Mouse (Mus musculus) lung, postnatal 0 days (tissue): ENCODE measurements at regions not wholly inside any gene's neighbourhood (a gene's known extent, or its start where the extent isn't known, plus 50 kb on each side); places are given as distances from the start of the nearest gene placed in this dataset.

ENCODE experiments used
- CTCF ChIP-seq: IDR thresholded peaks from 2 replicates; pipeline ENCODE4 v1.5.1; 2016; ENCODE audit warnings: antibody characterized with exemption, mild to moderate bottlenecking
- EP300 ChIP-seq: IDR thresholded peaks from 2 replicates; pipeline ENCODE4 v1.6.1; 2016; ENCODE audit warnings: antibody characterized with exemption, mild to moderate bottlenecking, control low read depth

- no peak for TF ChIP-seq CTCF
- TF ChIP-seq EP300: no peak
These were observed 342.5 kb upstream of the Sema3a start for GRCm38 (mm10) chr5:12782681-12783080.
